Comparison of ENCODE assay signal across 24 mouse cellular contexts in genomic region chr1:62392863-62393262, GRCm38 (mm10).
A peak's percentile ranks its signal among the peaks of the same experiment; 100 is the strongest.
DNase-seq lines count a peak whose midpoint lies in the region; ATAC-seq lines count a peak whose summit lies in the region.
"Had no signal": no experiment of that assay in that cellular context is flagged by ENCODE, and none has a peak within 500 bp of the region (broad histone marks: within the 10 kb centered on the region; RNA-seq: fewer than 3 reads in every experiment).

No protein-coding gene starts in this region.

- no peaks in the 10 kb centered on the region for H3K9me3 ChIP-seq in hindbrain, embryonic 10.5 days
- H3K9me3 ChIP-seq in hindbrain, embryonic 11.5 days (ENCODE audit: control insufficient read depth, low read length): no peaks in the 10 kb centered on the region
- H3K9me3 ChIP-seq in embryonic facial prominence, embryonic 11.5 days (replicated peaks; ENCODE audit: control insufficient read depth, low read length): no peaks in the 10 kb centered on the region
- no peaks in the 10 kb centered on the region for H3K9me3 ChIP-seq in limb, embryonic 10.5 days (replicated peaks)
- no peaks in the 10 kb centered on the region for H3K9me3 ChIP-seq in forebrain, embryonic 10.5 days
- H3K9me3 ChIP-seq in midbrain, embryonic 11.5 days (ENCODE audit: control insufficient read depth, low read length): no peaks in the 10 kb centered on the region
- H3K9me3 ChIP-seq: G1E; midbrain, embryonic 12.5 days had no signal

- no peak overlapping the region for H3K4me2 ChIP-seq in hindbrain, embryonic 11.5 days (replicated peaks; ENCODE audit: low read depth, low read length)
- H3K4me2 ChIP-seq in embryonic facial prominence, embryonic 11.5 days (ENCODE audit: low read depth, low read length): no peak overlapping the region
- H3K4me2 ChIP-seq in midbrain, embryonic 11.5 days: no peak overlapping the region
- H3K4me2 ChIP-seq: heart, embryonic 11.5 days; midbrain, embryonic 12.5 days had no signal

- WGBS in hindbrain, embryonic 10.5 days: 48% methylated on average over 4 of the region's 4 CpGs
- WGBS in hindbrain, embryonic 11.5 days: 53% methylated on average over 4 of the region's 4 CpGs
- 24% methylated on average over 4 of the region's 4 CpGs for WGBS in embryonic facial prominence, embryonic 11.5 days
- WGBS in limb, embryonic 10.5 days: 60% methylated on average over 4 of the region's 4 CpGs
- 64% methylated on average over 4 of the region's 4 CpGs for WGBS in forebrain, embryonic 10.5 days
- 63% methylated on average over 4 of the region's 4 CpGs for WGBS in midbrain, embryonic 11.5 days

- H3K27ac ChIP-seq in hindbrain, embryonic 10.5 days: no peak overlapping the region
- no peak overlapping the region for H3K27ac ChIP-seq in hindbrain, embryonic 11.5 days (ENCODE audit: low read depth, low read length)
- H3K27ac ChIP-seq in embryonic facial prominence, embryonic 11.5 days (replicated peaks; ENCODE audit: low read depth, low read length): peak overlapping the region; percentile 10; the same call in 1 of the 2 replicates
- H3K27ac ChIP-seq in limb, embryonic 10.5 days: peak overlapping the region; percentile 48; the same call in 1 of the 2 replicates
- no peak overlapping the region for H3K27ac ChIP-seq in forebrain, embryonic 10.5 days
- H3K27ac ChIP-seq in midbrain, embryonic 11.5 days (ENCODE audit: low read depth, low read length): no peak overlapping the region
- H3K27ac ChIP-seq: hindbrain, postnatal 0 days; left cerebral cortex, adult 2 months; macrophage; midbrain, embryonic 12.5 days had no signal

- H3K9ac ChIP-seq in hindbrain, embryonic 11.5 days (ENCODE audit: low read depth, low read length): no peak overlapping the region
- H3K9ac ChIP-seq in embryonic facial prominence, embryonic 11.5 days (replicated peaks; ENCODE audit: low read length): no peak overlapping the region
- H3K9ac ChIP-seq in midbrain, embryonic 11.5 days (ENCODE audit: low read length): no peak overlapping the region
- H3K9ac ChIP-seq: midbrain, embryonic 12.5 days had no signal

- no peak overlapping the region for H3K4me3 ChIP-seq in hindbrain, embryonic 10.5 days
- H3K4me3 ChIP-seq in hindbrain, embryonic 11.5 days (ENCODE audit: low read depth, low read length): no peak overlapping the region
- no peak overlapping the region for H3K4me3 ChIP-seq in embryonic facial prominence, embryonic 11.5 days (ENCODE audit: low read depth, low read length)
- no peak overlapping the region for H3K4me3 ChIP-seq in limb, embryonic 10.5 days
- H3K4me3 ChIP-seq in forebrain, embryonic 10.5 days: no peak overlapping the region
- H3K4me3 ChIP-seq in midbrain, embryonic 11.5 days (ENCODE audit: low read depth, low read length): no peak overlapping the region
- H3K4me3 ChIP-seq: left cerebral cortex, adult 2 months; midbrain, embryonic 12.5 days had no signal

- no peak for ATAC-seq in hindbrain, embryonic 11.5 days (ENCODE audit: low FRiP score)
- ATAC-seq in embryonic facial prominence, embryonic 11.5 days (replicated peaks; ENCODE audit: insufficient number of reproducible peaks, low FRiP score, low TSS enrichment, low read depth): no peak
- no peak for ATAC-seq in midbrain, embryonic 11.5 days (ENCODE audit: low FRiP score)
- ATAC-seq: CD4-positive, CD25-positive, alpha-beta regulatory T cell, adult 4 months; forebrain, embryonic 14.5 days; hindbrain, postnatal 0 days; intestine, embryonic 16.5 days had no signal

- peak; percentile 7 for DNase-seq in hindbrain, embryonic 10.5 days (ENCODE audit: low spot score)
- no peak for DNase-seq in hindbrain, embryonic 11.5 days (ENCODE audit: low spot score)
- peak; percentile 31 for DNase-seq in embryonic facial prominence, embryonic 11.5 days (ENCODE audit: low spot score)
- DNase-seq in limb, embryonic 10.5 days (ENCODE audit: low spot score): no peak
- no peak for DNase-seq in lung, postnatal 14 days
- no peak for DNase-seq in forebrain, embryonic 10.5 days (ENCODE audit: extremely low spot score, low spot score)
- no peak for DNase-seq in midbrain, embryonic 11.5 days (ENCODE audit: low spot score, missing footprints)
- DNase-seq in MN1 (ENCODE audit: low spot score): no peak
- DNase-seq: cerebellum, adult 2 months; cerebellum, postnatal 25 days; embryo, embryonic 11 days; kidney, postnatal 4 days; layer of hippocampus, adult 9-11 months; spleen, adult 18-20 months; thymus, postnatal 14 days had no signal

- H3K36me3 ChIP-seq in hindbrain, embryonic 10.5 days: no peaks in the 10 kb centered on the region
- no peaks in the 10 kb centered on the region for H3K36me3 ChIP-seq in hindbrain, embryonic 11.5 days (ENCODE audit: control insufficient read depth, insufficient read depth, low read length)
- H3K36me3 ChIP-seq in embryonic facial prominence, embryonic 11.5 days (replicated peaks; ENCODE audit: control insufficient read depth, insufficient read depth, low read depth, low read length): no peaks in the 10 kb centered on the region
- no peaks in the 10 kb centered on the region for H3K36me3 ChIP-seq in limb, embryonic 10.5 days
- no peaks in the 10 kb centered on the region for H3K36me3 ChIP-seq in forebrain, embryonic 10.5 days (replicated peaks)
- H3K36me3 ChIP-seq in midbrain, embryonic 11.5 days (ENCODE audit: control insufficient read depth, insufficient read depth, low read length): no peaks in the 10 kb centered on the region
- H3K36me3 ChIP-seq: G1E; midbrain, embryonic 12.5 days had no signal

- H3K27me3 ChIP-seq in hindbrain, embryonic 10.5 days (ENCODE audit: insufficient read depth, poor library complexity, severe bottlenecking): no peaks in the 10 kb centered on the region
- no peaks in the 10 kb centered on the region for H3K27me3 ChIP-seq in hindbrain, embryonic 11.5 days (ENCODE audit: control insufficient read depth, insufficient read depth, low read length)
- H3K27me3 ChIP-seq in embryonic facial prominence, embryonic 11.5 days (ENCODE audit: control insufficient read depth, insufficient read depth, low read length): no peaks in the 10 kb centered on the region
- no peaks in the 10 kb centered on the region for H3K27me3 ChIP-seq in limb, embryonic 10.5 days (ENCODE audit: low read depth, poor library complexity, severe bottlenecking)
- no peaks in the 10 kb centered on the region for H3K27me3 ChIP-seq in forebrain, embryonic 10.5 days (ENCODE audit: poor library complexity, severe bottlenecking)
- H3K27me3 ChIP-seq in midbrain, embryonic 11.5 days (ENCODE audit: control insufficient read depth, insufficient read depth, low read length): no peaks in the 10 kb centered on the region
- H3K27me3 ChIP-seq: midbrain, embryonic 12.5 days had no signal

- no peaks in the 10 kb centered on the region for H3K4me1 ChIP-seq in hindbrain, embryonic 10.5 days (replicated peaks)
- H3K4me1 ChIP-seq in hindbrain, embryonic 11.5 days (replicated peaks; ENCODE audit: control insufficient read depth, insufficient read depth, low read length): no peaks in the 10 kb centered on the region
- no peaks in the 10 kb centered on the region for H3K4me1 ChIP-seq in embryonic facial prominence, embryonic 11.5 days (ENCODE audit: control insufficient read depth, insufficient read depth, low read length)
- H3K4me1 ChIP-seq in limb, embryonic 10.5 days: peaks cover 31% of the 10 kb centered on the region
- peaks cover 13% of the 10 kb centered on the region for H3K4me1 ChIP-seq in forebrain, embryonic 10.5 days
- no peaks in the 10 kb centered on the region for H3K4me1 ChIP-seq in midbrain, embryonic 11.5 days (ENCODE audit: control insufficient read depth, insufficient read depth, low read length)
- H3K4me1 ChIP-seq: midbrain, embryonic 12.5 days had no signal

Comparison
In these comparisons a context has a peak if more than half of its experiments do, and no peak if none do; other contexts are left out.
1. DNase-seq: peak in hindbrain, embryonic 10.5 days (single experiment) and embryonic facial prominence, embryonic 11.5 days (single experiment); none in hindbrain, embryonic 11.5 days (single experiment), limb, embryonic 10.5 days (single experiment), lung, postnatal 14 days (single experiment), forebrain, embryonic 10.5 days (single experiment), midbrain, embryonic 11.5 days (single experiment) and MN1 (single experiment).
2. H3K27ac ChIP-seq: peak in embryonic facial prominence, embryonic 11.5 days (single experiment) and limb, embryonic 10.5 days (single experiment); none in hindbrain, embryonic 10.5 days (single experiment), hindbrain, embryonic 11.5 days (single experiment), forebrain, embryonic 10.5 days (single experiment) and midbrain, embryonic 11.5 days (single experiment).